26 mouse cellular contexts compared by ENCODE assay signal in genomic region chr7:122600856-122601255, GRCm38 (mm10).
DNase-seq lines count a peak whose midpoint lies in the region; ATAC-seq and TF ChIP-seq lines count a peak whose summit lies in the region.
"Had no signal": no experiment of that assay in that cellular context is flagged by ENCODE, and none has a peak within 500 bp of the region (broad histone marks: within the 10 kb centered on the region; RNA-seq: fewer than 3 reads in every experiment).

No protein-coding gene starts in this region.

- 0 out of 2 replicates have a peak, but pooled peaks cover 3% of the 10 kb centered on the region for H3K9me3 ChIP-seq in megakaryocyte, embryonic 14.5 days
- H3K9me3 ChIP-seq in intestine, postnatal 0 days (ENCODE audit: control insufficient read depth) = no peaks in the 10 kb centered on the region
- H3K9me3 ChIP-seq: embryonic facial prominence, embryonic 13.5 days; liver, embryonic 12.5 days; midbrain, embryonic 10.5 days; neural tube, embryonic 15.5 days had no signal

- TF ChIP-seq CTCF in intestine, postnatal 0 days (IDR thresholded peaks at IDR 0.05; ENCODE audit: low read depth) = no peak

- no peak overlapping the region for H3K9ac ChIP-seq in intestine, postnatal 0 days (ENCODE audit: low read depth, low read length)
- H3K9ac ChIP-seq: embryonic facial prominence, embryonic 13.5 days; forebrain, postnatal 0 days; liver, embryonic 12.5 days; neural tube, embryonic 15.5 days had no signal

- peak overlapping the region; percentile 18 for H3K4me3 ChIP-seq in megakaryocyte, embryonic 14.5 days (replicated peaks)
- no peak overlapping the region for H3K4me3 ChIP-seq in intestine, postnatal 0 days (ENCODE audit: low read depth, low read length)
- H3K4me3 ChIP-seq: embryonic facial prominence, embryonic 13.5 days; gastrocnemius, adult 2 months; left cerebral cortex, adult 2 months; liver, embryonic 12.5 days; midbrain, embryonic 10.5 days; neural tube, embryonic 15.5 days had no signal

- H3K4me1 ChIP-seq in megakaryocyte, embryonic 14.5 days = peaks cover 18% of the 10 kb centered on the region
- H3K4me1 ChIP-seq in intestine, postnatal 0 days (replicated peaks; ENCODE audit: control insufficient read depth, insufficient read depth, low read length) = no peaks in the 10 kb centered on the region
- H3K4me1 ChIP-seq: liver, embryonic 12.5 days had no signal

- H3K36me3 ChIP-seq in megakaryocyte, embryonic 14.5 days (replicated peaks; ENCODE audit: low read length) = no peaks in the 10 kb centered on the region
- no peaks in the 10 kb centered on the region for H3K36me3 ChIP-seq in intestine, postnatal 0 days (ENCODE audit: control insufficient read depth, insufficient read depth)
- H3K36me3 ChIP-seq: embryonic facial prominence, embryonic 13.5 days; liver, embryonic 12.5 days; midbrain, embryonic 10.5 days; neural tube, embryonic 15.5 days had no signal

- 78% methylated on average over 7 of the region's 7 CpGs for WGBS in intestine, postnatal 0 days

- DNase-seq in ES-CJ7 (ENCODE audit: low read depth, low spot score) = peak; percentile 5
- peak; percentile 18 for DNase-seq in ZHBTc4 (ENCODE audit: low read depth, low spot score)
- DNase-seq in retina, postnatal 1 day = peak; percentile 62
- DNase-seq in cerebellum, postnatal 36 days = no peak
- DNase-seq: adrenal gland, adult 8-10 months; cerebellum, adult 9-11 months; forebrain, postnatal 0 days; gastrocnemius, adult 2 months; heart, postnatal 10 days; kidney, adult 8-10 months; kidney, postnatal 36 days; left cerebral cortex, postnatal 4 days; lung, adult 2 months; right cerebral cortex, postnatal 25 days; thymus, adult 18-20 months; thymus, postnatal 4 days had no signal

- ATAC-seq in megakaryocyte, adult 5-6 weeks (ENCODE audit: poor library complexity, severe bottlenecking) = no peak
- no peak for ATAC-seq in intestine, postnatal 0 days
- ATAC-seq: forebrain, postnatal 0 days; inflammation-experienced regulatory T-cells, adult 6 months; liver, embryonic 12.5 days had no signal

- H3K27ac ChIP-seq in intestine, postnatal 0 days (ENCODE audit: low read depth, low read length) = no peak overlapping the region
- H3K27ac ChIP-seq: embryonic facial prominence, embryonic 13.5 days; gastrocnemius, adult 2 months; left cerebral cortex, adult 2 months; liver, embryonic 12.5 days; midbrain, embryonic 10.5 days; neural tube, embryonic 15.5 days had no signal

- peaks cover 12% of the 10 kb centered on the region for H3K27me3 ChIP-seq in megakaryocyte, embryonic 14.5 days (replicated peaks)
- H3K27me3 ChIP-seq in intestine, postnatal 0 days (replicated peaks; ENCODE audit: control insufficient read depth, insufficient read depth, low read length) = no peaks in the 10 kb centered on the region
- H3K27me3 ChIP-seq: embryonic facial prominence, embryonic 13.5 days; liver, embryonic 12.5 days; neural tube, embryonic 15.5 days had no signal

- no peak overlapping the region for H3K4me2 ChIP-seq in intestine, postnatal 0 days (replicated peaks; ENCODE audit: low read depth)
- H3K4me2 ChIP-seq: embryonic facial prominence, embryonic 13.5 days; heart, embryonic 11.5 days; liver, embryonic 12.5 days; neural tube, embryonic 15.5 days had no signal

Comparison
In these comparisons a context has a peak if more than half of its experiments do, and no peak if none do; other contexts are left out.
1. DNase-seq: peak in ES-CJ7 (single experiment), ZHBTc4 (single experiment) and retina, postnatal 1 day (single experiment); none in cerebellum, postnatal 36 days (0 of 2).